Mouse (Mus musculus): ENCODE measurements at regions not wholly inside any gene's neighbourhood (a gene's known extent, or its start where the extent isn't known, plus 50 kb on each side); places are given as distances from the start of the nearest gene placed in this dataset.

DNA sequence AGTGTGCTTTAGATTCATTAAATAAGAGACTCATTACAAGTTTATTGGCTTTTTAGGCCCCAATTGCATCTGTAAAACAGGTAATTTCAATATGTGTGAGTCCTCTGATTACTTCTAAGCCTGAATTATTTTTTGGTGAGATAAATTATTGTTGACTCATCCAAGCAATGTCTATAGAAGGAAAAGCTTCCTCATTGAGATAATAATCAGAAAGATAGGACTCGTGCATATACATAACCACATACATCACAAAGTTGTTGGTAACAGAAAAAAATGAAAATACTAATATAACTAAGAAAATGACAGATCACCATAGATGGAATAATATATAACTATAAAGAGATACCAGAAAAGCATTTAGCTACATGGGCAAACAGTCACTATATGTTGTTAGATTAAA is 252.0 kb downstream of the Bcl2 start:
- no peak for TF ChIP-seq GATA1 (IDR thresholded peaks at IDR 0.05; ENCODE audit: borderline replicate concordance, low read length)
- no peak for TF ChIP-seq FLI1 (IDR thresholded peaks at IDR 0.05; ENCODE audit: low read length)

Data from megakaryocyte, embryonic 14.5 days (primary cell).